Mouse (Mus musculus) heart, embryonic 16.5 days (tissue): Measurements from ENCODE around the gene Ntsr2. TPM values are rescaled to one million over a fixed set of nuclear protein-coding genes. Genes with fewer than 3 reads are reported as not detected.

ENCODE experiments used
- ATAC-seq: fragments of 200-750 bp; cut with Nextera tagmentation; replicated peaks from 2 replicates; pipeline ENCODE4 v1.8.0; 2017; ENCODE audit warnings: moderate number of reproducible peaks; ENCODE audit not compliant: insufficient read depth, low FRiP score; ENCODE audit errors: extremely low read depth
- H3K27ac ChIP-seq: fragments of 300-500 bp; sonication (generic); 2 replicates; pipeline ENCODE4 v1.5.1; 2014; ENCODE audit warnings: mild to moderate bottlenecking, low read length, control low read depth, moderate library complexity
- H3K27me3 ChIP-seq: fragments of 300-500 bp; sonication (generic); 2 replicates; pipeline ENCODE4 v1.6.1; 2014; ENCODE audit warnings: low read length, mixed read lengths; ENCODE audit not compliant: control insufficient read depth, insufficient read depth
- H3K36me3 ChIP-seq: fragments of 300-500 bp; sonication (generic); 2 replicates; pipeline ENCODE4 v1.6.1; 2014; ENCODE audit not compliant: control insufficient read depth, insufficient read depth
- H3K4me1 ChIP-seq: fragments of 300-500 bp; sonication (generic); 2 replicates; pipeline ENCODE4 v1.6.1; 2014; ENCODE audit warnings: low read length, mixed read lengths; ENCODE audit not compliant: control insufficient read depth, insufficient read depth
- H3K4me2 ChIP-seq: fragments of 300-500 bp; sonication (generic); 2 replicates; pipeline ENCODE4 v1.6.1; 2014; ENCODE audit warnings: low read depth, mild to moderate bottlenecking, control low read depth, low read length
- H3K4me3 ChIP-seq: fragments of 300-500 bp; sonication (generic); 2 replicates; pipeline ENCODE4 v1.5.1; 2014; ENCODE audit warnings: mild to moderate bottlenecking, control low read depth, low read length
- H3K9ac ChIP-seq: fragments of 300-500 bp; sonication (generic); 2 replicates; pipeline ENCODE4 v1.6.1; 2014; ENCODE audit warnings: low read length, control low read depth
- H3K9me3 ChIP-seq: fragments of 300-500 bp; sonication (generic); replicated peaks from 2 replicates; pipeline ENCODE4 v1.6.1; 2016; ENCODE audit warnings: low read length; ENCODE audit not compliant: control insufficient read depth
- WGBS: fragments of 180-500 bp; shearing (Covaris S2); extraction: QIAGEN DNeasy Blood & Tissue Kit; methylation state at CpG from one replicate; pipeline ENCODE4 v1.1.7; 2014; 5-methylcytosine and 5-hydroxymethylcytosine counted together
- polyA plus RNA-seq: library from polyadenylated mRNA; unstranded; fragments of >200 nt; fragmentation: Nextera tagmentation; extraction: Ambion mirVana; gene quantifications from 2 replicates; pipeline ENCODE4 v1.2.1, GENCODE M21; 2015

Ntsr2 gene
- polyA plus RNA-seq, 1 experiment from 2014 or later, result 0.12 TPM

- WGBS, result 81% methylated on average over 1 of the region's 1 CpGs
Measured at GRCm38 (mm10) chr12:16698691-16699090, 45.5 kb downstream of the Ntsr2 start.

More at GRCm38 (mm10) chr12:16698691-16699090, 45.5 kb downstream of the Ntsr2 start:
- Histone ChIP-seq H3K27ac (no peak overlapping the region), H3K4me2 (no peak overlapping the region), H3K36me3 (no peaks in the 10 kb centered on the region), H3K4me1 (no peaks in the 10 kb centered on the region), H3K9me3 (no peaks in the 10 kb centered on the region), H3K4me3 (no peak overlapping the region), H3K9ac (no peak overlapping the region), H3K27me3 (no peaks in the 10 kb centered on the region)
- ATAC-seq, result no peak

Other genes starting within 250 kb of the Ntsr2 start
- 7.5 and 8.3 TPM in 2 replicates for gene Lpin1, start 42.4 kb upstream of the Ntsr2 start, polyA plus RNA-seq
- 0.38 and 0.82 TPM in 2 replicates for gene Greb1, start 147.5 kb downstream of the Ntsr2 start, polyA plus RNA-seq
- gene E2f6, start 157.6 kb downstream of the Ntsr2 start, polyA plus RNA-seq, result 43.5 and 45.5 TPM in 2 replicates
- gene Rock2, start 241.5 kb downstream of the Ntsr2 start, polyA plus RNA-seq, result 16.8 and 20.4 TPM in 2 replicates